Mouse (Mus musculus): ENCODE results near the gene Ssbp3.

DNA sequence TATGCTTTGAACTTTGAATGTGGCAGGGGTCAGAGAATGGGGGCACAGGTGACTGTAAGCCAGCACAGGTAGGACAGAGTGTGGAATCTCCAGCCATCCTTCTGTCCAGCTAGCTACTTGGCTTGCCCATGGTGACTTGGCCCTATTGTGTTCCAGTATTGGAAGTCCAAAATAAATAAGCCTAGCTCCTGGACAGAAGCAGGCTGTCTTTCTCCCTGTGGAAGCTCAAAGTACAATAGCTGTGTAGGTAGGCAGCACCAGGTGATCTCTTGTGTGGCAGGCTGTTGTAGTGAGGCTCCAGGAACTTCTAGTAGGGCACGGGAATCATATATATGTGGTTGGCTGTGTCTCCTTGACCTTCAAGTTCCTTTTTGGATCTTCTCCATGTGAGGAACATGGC, 50.8 kb downstream of the Ssbp3 start:
- TF ChIP-seq CTCF (IDR thresholded peaks at IDR 0.05; ENCODE audit: low read depth, low read length) (no peak), POLR2A (IDR thresholded peaks at IDR 0.05; ENCODE audit: extremely low read depth, insufficient read depth, low read length) (no peak)
